Mouse (Mus musculus) heart, postnatal 0 days (tissue): ENCODE results near the gene Kdelr2.
"Not testable (repeated sequence)": the region's sequence is repeated elsewhere in the genome, so short reads cannot be mapped to it uniquely, and the experiment has no call there.

Experiments
- CTCF ChIP-seq: IDR thresholded peaks from 2 replicates; pipeline ENCODE4 v1.5.1; 2016; ENCODE audit warnings: antibody characterized with exemption, control low read depth, low read depth
- EP300 ChIP-seq: IDR thresholded peaks from 2 replicates; pipeline ENCODE4 v1.6.1; 2016; ENCODE audit warnings: antibody characterized with exemption, low read depth

DNA sequence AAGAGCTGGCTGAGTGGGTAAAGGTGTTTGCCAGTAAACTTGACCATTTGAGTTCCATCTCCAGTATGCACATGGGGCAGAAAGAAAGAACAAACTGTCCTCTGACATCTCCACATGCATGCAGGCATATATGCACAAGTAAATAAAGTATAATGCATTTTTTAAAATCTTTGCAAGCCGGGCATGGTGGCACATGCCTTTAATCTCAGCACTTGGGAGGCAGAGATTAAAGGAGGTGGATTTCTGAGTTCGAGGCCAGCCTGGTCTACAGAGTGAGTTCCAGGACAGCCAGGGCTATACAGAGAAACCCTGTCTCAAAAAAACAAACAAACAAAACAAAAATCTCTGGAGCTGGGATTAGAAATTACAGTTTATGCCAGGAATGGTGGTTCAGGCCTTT, 8.7 kb upstream of the Kdelr2 start:
- not testable (repeated sequence) for TF ChIP-seq CTCF, EP300
